Mouse (Mus musculus) myocyte (in vitro differentiated cells): Measurements from ENCODE around the gene Noct. TPM values are rescaled to one million over a fixed set of nuclear protein-coding genes. Genes with fewer than 3 reads are reported as not detected.
A peak's percentile ranks its signal among the peaks of the same experiment; 100 is the strongest.

Source experiments
- H3K27me3 ChIP-seq: one replicate; pipeline ENCODE4 v1.6.1; 2011; ENCODE audit not compliant: control insufficient read depth, insufficient read depth, insufficient read length
- H3K36me3 ChIP-seq: one replicate; pipeline ENCODE4 v1.6.1; 2011; ENCODE audit not compliant: control insufficient read depth, insufficient read depth
- H3K4me2 ChIP-seq: one replicate; pipeline ENCODE4 v1.6.1; 2011; ENCODE audit warnings: low read depth, control low read depth
- H3K4me3 ChIP-seq: one replicate; pipeline ENCODE4 v1.5.1; 2011; ENCODE audit warnings: mild to moderate bottlenecking, control low read depth, moderate library complexity
- H3K79me2 ChIP-seq: one replicate; pipeline ENCODE4 v1.6.1; 2011; ENCODE audit not compliant: control insufficient read depth, insufficient read depth
- H3ac ChIP-seq: one replicate; pipeline ENCODE4 v1.6.1; 2011; ENCODE audit not compliant: control insufficient read depth, insufficient read length
- CEBPB ChIP-seq: IDR thresholded peaks from 2 replicates; pipeline ENCODE4 v1.6.1; 2011; ENCODE audit warnings: mild to moderate bottlenecking, moderate library complexity; ENCODE audit not compliant: poor library complexity, insufficient read depth, severe bottlenecking
- E2F4 ChIP-seq: IDR thresholded peaks from one replicate; pipeline ENCODE4 v1.6.1; 2011; ENCODE audit warnings: mild to moderate bottlenecking, control low read depth, moderate library complexity; ENCODE audit not compliant: insufficient read depth
- MAX ChIP-seq: IDR thresholded peaks from one replicate; pipeline ENCODE4 v1.6.1; 2011; ENCODE audit warnings: low read depth, mild to moderate bottlenecking, control low read depth
- MYOD1 ChIP-seq, 3 experiments: IDR thresholded peaks; one replicate each; pipeline ENCODE4 v1.6.1; 2011; ENCODE audit warnings: control low read depth in 2 of 3, low read depth in 2 of 3, mild to moderate bottlenecking in 2 of 3, moderate library complexity in 1 of 3; ENCODE audit not compliant: insufficient read length in 2 of 3, control insufficient read depth in 1 of 3
- MYOG ChIP-seq, 3 experiments: IDR thresholded peaks; one replicate each; pipeline ENCODE4 v1.6.1; 2011; ENCODE audit warnings: control low read depth in 2 of 3, low read depth in 2 of 3, mild to moderate bottlenecking in 2 of 3; ENCODE audit not compliant: insufficient read length in 2 of 3, control insufficient read depth in 1 of 3, insufficient read depth in 1 of 3
- POLR2A ChIP-seq: IDR thresholded peaks from one replicate; pipeline ENCODE4 v1.6.1; 2011; ENCODE audit warnings: low read depth, mild to moderate bottlenecking, control low read depth, moderate library complexity; ENCODE audit not compliant: insufficient read length
- POLR2AphosphoS2 ChIP-seq: IDR thresholded peaks from one replicate; pipeline ENCODE4 v1.6.1; 2011; ENCODE audit warnings: low read depth, control low read depth; ENCODE audit not compliant: insufficient read length
- REST ChIP-seq: IDR thresholded peaks from one replicate; pipeline ENCODE4 v1.6.1; 2011; ENCODE audit warnings: mild to moderate bottlenecking, control low read depth, moderate library complexity; ENCODE audit not compliant: insufficient read depth, insufficient read length
- SRF ChIP-seq: IDR thresholded peaks from one replicate; pipeline ENCODE4 v1.6.1; 2011; ENCODE audit warnings: low read depth; ENCODE audit not compliant: control insufficient read depth, insufficient read length
- TCF12 ChIP-seq: IDR thresholded peaks from one replicate; pipeline ENCODE4 v1.6.1; 2011; ENCODE audit warnings: mild to moderate bottlenecking, control low read depth; ENCODE audit not compliant: poor library complexity, insufficient read depth, severe bottlenecking
- TCF3 ChIP-seq: IDR thresholded peaks from one replicate; pipeline ENCODE4 v1.6.1; 2011; ENCODE audit warnings: low read depth, control low read depth; ENCODE audit not compliant: insufficient read length
- USF1 ChIP-seq: IDR thresholded peaks from one replicate; pipeline ENCODE4 v1.6.1; 2011; ENCODE audit warnings: low read depth, mild to moderate bottlenecking, control low read depth, moderate library complexity
- polyA plus RNA-seq: library from polyadenylated mRNA; unstranded; fragments of >200 nt; fragmentation: generic; extraction: Trizol; gene quantifications from one replicate; pipeline ENCODE4 v1.2.1, GENCODE M21; 2012; ENCODE audit warnings: missing spikeins

Gene Noct
- polyA plus RNA-seq, 1 experiment, result 7.2 TPM

DNA sequence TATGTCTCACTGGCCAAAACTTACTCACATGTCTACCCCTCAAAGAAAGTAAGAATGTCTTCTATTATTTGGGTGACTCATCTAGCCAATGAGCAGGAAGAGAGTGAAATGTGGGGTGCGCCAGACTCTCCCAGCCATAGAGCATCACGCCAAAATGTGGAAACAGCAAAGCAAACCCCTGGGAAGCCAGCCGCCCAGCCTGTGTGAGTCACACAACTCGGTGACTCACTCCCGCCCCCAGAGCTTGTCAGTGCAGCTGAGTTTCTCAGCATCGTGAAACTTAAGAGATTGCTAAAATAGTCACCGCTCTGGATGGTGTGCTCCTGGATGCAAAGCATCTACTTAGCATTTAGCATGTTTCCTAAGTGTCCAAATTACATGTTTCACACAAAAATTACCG lies 28.9 kb upstream of the Noct start:
- no peaks in the 10 kb centered on the region for H3K27me3 ChIP-seq
- TF ChIP-seq REST (no peak), TCF3 (no peak), SRF (no peak), MYOD1 (IDR thresholded peaks at IDR 0.05; ENCODE audit: control insufficient read depth in 1 of 3, insufficient read length in 2 of 3, low read depth in 2 of 3) (peak in 1 of 3 experiments; percentile 55), E2F4 (no peak), POLR2A (no peak), TCF12 (no peak), CEBPB (0 out of 2 replicates have a peak, but pooled peaks have one; percentile 6), USF1 (no peak), MAX (no peak), MYOG (IDR thresholded peaks at IDR 0.05; ENCODE audit: control insufficient read depth in 1 of 3, insufficient read depth in 1 of 3, insufficient read length in 2 of 3, low read depth in 2 of 3) (peak in 1 of 3 experiments; percentile 50), POLR2AphosphoS2 (no peak)
- no peak overlapping the region for H3ac ChIP-seq
- no peaks in the 10 kb centered on the region for H3K36me3 ChIP-seq
- no peaks in the 10 kb centered on the region for H3K79me2 ChIP-seq
- H3K4me2 ChIP-seq, result peak overlapping the region; percentile 67
- no peak overlapping the region for H3K4me3 ChIP-seq

DNA sequence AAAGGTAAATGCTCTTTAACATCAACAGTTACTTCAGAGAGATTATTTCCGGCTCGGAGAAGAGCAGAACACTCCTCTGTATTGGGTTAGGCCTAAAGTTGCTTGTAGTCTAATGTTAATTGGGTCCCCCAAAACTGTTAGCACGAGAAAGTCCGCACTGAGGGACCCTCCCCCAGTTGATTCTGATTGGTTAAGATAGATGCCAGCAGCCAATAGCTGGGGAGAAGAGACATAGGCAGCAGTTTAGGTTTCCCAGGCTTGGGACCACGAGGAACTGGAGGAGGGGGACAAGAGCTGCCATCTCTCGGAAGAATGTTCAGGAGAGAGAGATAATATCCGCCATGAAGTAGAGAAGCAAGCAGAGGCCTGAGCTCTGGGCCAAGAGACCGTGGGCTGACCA lies 28.5 kb upstream of the Noct start:
- no peak overlapping the region for H3K4me3 ChIP-seq
- no peaks in the 10 kb centered on the region for H3K36me3 ChIP-seq
- H3K79me2 ChIP-seq, result no peaks in the 10 kb centered on the region
- no peak overlapping the region for H3ac ChIP-seq
- TF ChIP-seq SRF (no peak), USF1 (no peak), TCF3 (no peak), CEBPB (no peak), MAX (no peak), REST (no peak), POLR2AphosphoS2 (no peak), MYOG (IDR thresholded peaks at IDR 0.05; ENCODE audit: control insufficient read depth in 1 of 3, insufficient read depth in 1 of 3, insufficient read length in 2 of 3, low read depth in 2 of 3) (no peak), E2F4 (no peak), POLR2A (no peak), TCF12 (no peak), MYOD1 (IDR thresholded peaks at IDR 0.05; ENCODE audit: control insufficient read depth in 1 of 3, insufficient read length in 2 of 3, low read depth in 2 of 3) (no peak)
- no peaks in the 10 kb centered on the region for H3K27me3 ChIP-seq
- H3K4me2 ChIP-seq, result peak overlapping the region; percentile 64

DNA sequence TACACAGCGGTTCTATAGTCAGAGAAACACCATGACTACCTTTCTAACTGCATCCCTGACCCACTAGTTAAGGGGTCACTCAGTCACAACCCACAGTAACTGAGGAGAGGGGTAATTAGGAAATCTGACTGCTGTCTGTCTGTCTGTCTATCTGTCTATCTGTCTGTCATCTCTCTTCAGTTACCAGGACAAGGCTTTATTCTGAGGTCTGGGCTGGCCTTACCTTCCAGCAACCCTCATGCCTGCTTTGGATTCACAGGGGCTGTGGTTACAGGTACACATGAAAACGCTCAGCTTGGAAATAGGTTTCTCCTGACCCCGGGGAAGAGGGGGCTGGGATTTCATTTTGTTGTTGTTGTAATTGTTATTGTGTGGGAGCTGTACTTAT lies 27.5 kb upstream of the Noct start:
- no peak for TF ChIP-seq USF1
- TF ChIP-seq E2F4, result no peak
- no peak for TF ChIP-seq TCF3
- no peak for TF ChIP-seq MYOD1 (IDR thresholded peaks at IDR 0.05; ENCODE audit: control insufficient read depth in 1 of 3, insufficient read length in 2 of 3, low read depth in 2 of 3)
- no peak for TF ChIP-seq MYOG (IDR thresholded peaks at IDR 0.05; ENCODE audit: control insufficient read depth in 1 of 3, insufficient read depth in 1 of 3, insufficient read length in 2 of 3, low read depth in 2 of 3)
- TF ChIP-seq MAX, result no peak
- TF ChIP-seq CEBPB, result no peak
- no peak for TF ChIP-seq TCF12
- no peak for TF ChIP-seq POLR2A
- no peak for TF ChIP-seq POLR2AphosphoS2
- no peak for TF ChIP-seq REST
- TF ChIP-seq SRF, result no peak
- Histone ChIP-seq H3K79me2 (no peaks in the 10 kb centered on the region), H3K4me3 (no peak overlapping the region), H3K4me2 (peak overlapping the region; percentile 75), H3K27me3 (no peaks in the 10 kb centered on the region), H3ac (no peak overlapping the region), H3K36me3 (no peaks in the 10 kb centered on the region)

DNA sequence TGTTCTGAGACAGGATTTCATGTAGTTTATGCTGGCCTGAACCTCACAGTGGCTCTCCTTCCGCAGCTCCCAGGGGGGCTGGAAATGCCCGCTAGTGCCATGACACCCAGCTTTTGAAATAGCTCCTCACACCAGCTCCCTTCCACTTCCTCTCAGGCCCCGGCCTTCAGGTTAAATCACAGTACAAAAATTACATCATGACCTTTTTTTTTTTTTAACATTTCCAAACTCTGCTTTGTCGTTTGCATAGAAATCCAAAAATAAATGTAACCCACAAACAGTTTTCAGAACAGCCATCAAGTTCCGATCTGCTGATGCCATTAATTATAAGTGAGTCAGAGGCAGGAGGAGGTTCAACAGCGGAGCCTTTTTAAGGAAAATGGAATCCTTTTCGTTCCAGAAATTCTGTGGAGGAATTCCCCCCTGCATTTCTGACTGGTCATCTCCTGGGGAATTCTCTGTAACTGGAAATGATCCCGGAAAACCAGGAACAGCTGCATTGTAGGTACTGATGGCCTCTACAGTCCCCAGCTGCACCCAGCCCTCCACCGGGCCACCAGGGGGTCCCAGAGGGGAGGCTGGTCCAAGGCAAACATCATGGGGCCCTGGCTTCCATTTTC lies 27.0 kb upstream of the Noct start:
- no peak overlapping the region for H3K4me3 ChIP-seq
- no peaks in the 10 kb centered on the region for H3K36me3 ChIP-seq
- H3K79me2 ChIP-seq, result no peaks in the 10 kb centered on the region
- TF ChIP-seq CEBPB (0 out of 2 replicates have a peak, but pooled peaks have one; percentile 29), TCF12 (peak; percentile 58), TCF3 (peak; percentile 31), POLR2A (no peak), MAX (no peak), SRF (no peak), USF1 (no peak), E2F4 (no peak), POLR2AphosphoS2 (no peak), MYOD1 (IDR thresholded peaks at IDR 0.05; ENCODE audit: control insufficient read depth in 1 of 3, insufficient read length in 2 of 3, low read depth in 2 of 3) (peak; percentile 48 to 95 (median 91)), MYOG (IDR thresholded peaks at IDR 0.05; ENCODE audit: control insufficient read depth in 1 of 3, insufficient read depth in 1 of 3, insufficient read length in 2 of 3, low read depth in 2 of 3) (peak; percentile 52 to 90 (median 58)), REST (no peak)
- H3K27me3 ChIP-seq, result no peaks in the 10 kb centered on the region
- no peak overlapping the region for H3ac ChIP-seq
- peak overlapping the region; percentile 75 for H3K4me2 ChIP-seq
